Mouse (Mus musculus) gastrocnemius, postnatal 14 days (tissue): ENCODE results near the gene Elmo1. TPM values are rescaled to one million over a fixed set of nuclear protein-coding genes. Genes with fewer than 3 reads are reported as not detected.

Source experiments
- DNase-seq: peaks from one replicate; pipeline ENCODE4 v3.0.0; 2021; ENCODE audit warnings: mixed read lengths
- intact Hi-C: fragments of 180-260 bp; cut with DNase I; formaldehyde crosslinking; loops from one replicate; pipeline ENCODE4 v1.15.1; 2025; ENCODE audit warnings: low total_unique reads
- total RNA-seq, 2 experiments: library from RNA; stranded (reverse); gene quantifications; 2 replicates each; pipeline ENCODE4 v1.2.3; 2021

Gene Elmo1
- total RNA-seq, 2 experiments from 2014 or later = 11.4 to 12.3 TPM

- no peak for DNase-seq
- intact Hi-C loops = no loop called here
Observed at GRCm38 (mm10) chr13:20139825-20140665, 49.6 kb downstream of the Elmo1 start.

DNA sequence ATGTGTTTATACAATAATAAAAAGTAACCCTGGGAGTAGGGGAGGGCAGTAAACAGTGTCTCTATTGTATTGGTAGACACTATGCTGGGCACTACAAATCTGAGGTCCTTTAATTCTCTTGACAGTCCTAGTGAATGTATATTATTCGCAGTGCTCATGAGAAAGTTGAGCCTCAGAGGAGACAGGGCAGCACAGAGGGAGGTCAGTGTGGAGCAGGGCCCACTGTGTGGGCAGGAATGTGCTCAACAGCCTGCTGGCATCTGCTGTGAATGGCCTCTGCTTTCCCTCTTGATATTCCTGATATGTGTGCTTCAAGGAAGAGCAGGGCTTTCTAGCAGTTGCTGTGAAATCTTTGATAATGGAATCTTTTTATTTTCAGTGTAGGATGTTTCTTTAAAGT is 52.2 kb downstream of the Elmo1 start:
- intact Hi-C loops = no loop called here
- DNase-seq = no peak

DNA sequence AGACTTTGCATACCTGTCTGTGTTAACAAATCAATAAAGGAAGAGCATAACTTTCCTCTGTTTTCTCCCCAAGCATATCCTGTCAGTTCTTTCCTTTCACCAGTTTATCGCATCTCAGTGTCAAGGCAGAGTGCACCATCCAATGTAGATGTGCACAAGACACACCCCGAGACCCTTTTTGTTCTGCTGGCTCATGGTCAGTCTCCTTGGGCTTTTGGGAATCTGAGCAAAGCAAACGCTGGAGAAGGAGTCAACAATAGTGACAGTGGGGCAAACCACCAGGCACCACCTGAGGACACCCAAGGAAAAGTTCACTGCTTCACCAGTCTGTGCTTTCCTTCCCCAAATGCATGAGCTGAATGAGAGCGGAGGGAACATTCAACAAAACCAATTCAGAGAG is 56.5 kb downstream of the Elmo1 start:
- no peak for DNase-seq
- intact Hi-C loops = no loop called here

DNA sequence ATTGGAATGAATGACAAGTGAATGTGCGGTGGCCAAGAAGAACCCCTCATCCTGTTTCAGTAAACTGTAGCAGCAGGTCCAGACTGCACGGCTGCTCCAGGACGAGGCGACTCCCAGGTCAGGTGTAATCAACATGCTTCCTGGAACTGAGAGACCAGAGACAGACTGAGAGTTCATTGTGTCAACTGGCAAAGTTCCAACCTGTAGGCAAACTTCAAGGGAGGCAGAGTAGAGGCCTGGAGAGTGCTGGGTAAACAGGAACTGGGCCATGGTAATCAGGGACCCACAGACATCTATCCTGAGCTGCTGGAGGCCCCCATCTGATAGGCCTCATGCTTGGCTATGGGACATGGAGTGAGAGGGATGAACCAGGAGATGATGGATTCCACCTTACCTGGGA is 57.3 kb downstream of the Elmo1 start:
- DNase-seq = no peak
- intact Hi-C loops = no loop called here

- DNase-seq = no peak
- intact Hi-C loops = no loop called here
Observed at GRCm38 (mm10) chr13:20150130-20150835, 59.9 kb downstream of the Elmo1 start.

- intact Hi-C loops = no loop called here
- DNase-seq = no peak
Observed at GRCm38 (mm10) chr13:20151302-20151978, 61.0 kb downstream of the Elmo1 start.

- DNase-seq = no peak
- intact Hi-C loops = no loop called here
Observed at GRCm38 (mm10) chr13:20157059-20157458, 66.7 kb downstream of the Elmo1 start.

- DNase-seq = no peak
- intact Hi-C loops = no loop called here
Observed at GRCm38 (mm10) chr13:20157529-20157928, 67.1 kb downstream of the Elmo1 start.

DNA sequence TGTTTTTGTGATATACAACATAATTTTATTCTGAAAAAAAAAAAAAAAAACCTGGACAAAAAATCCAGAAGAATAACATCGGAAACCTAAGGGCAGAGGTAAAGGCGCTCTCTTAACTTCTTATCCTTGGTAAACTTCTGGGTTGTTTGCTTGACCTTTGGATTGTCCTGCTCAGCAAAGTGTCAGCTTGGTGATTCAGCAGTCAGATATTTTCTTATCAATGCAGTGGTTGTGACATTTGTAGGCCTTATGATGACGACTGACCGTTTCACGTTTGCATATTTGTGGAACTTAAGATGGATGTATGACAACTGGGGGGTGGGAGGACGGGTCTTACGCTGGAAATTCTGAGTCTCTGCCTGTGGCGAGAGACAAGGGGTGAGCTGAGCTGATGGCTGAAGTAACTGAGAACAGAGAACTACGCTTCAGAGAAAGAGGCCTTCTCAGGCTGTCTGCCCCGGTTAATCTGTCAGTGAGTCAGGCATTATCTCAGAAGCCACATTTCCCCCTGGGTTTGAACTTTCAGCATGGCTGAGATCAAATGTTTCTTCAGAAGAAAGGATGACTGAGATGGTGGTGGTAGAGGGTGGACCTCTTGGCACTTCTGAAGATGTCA is 73.1 kb downstream of the Elmo1 start:
- no peak for DNase-seq
- intact Hi-C loops = no loop called here

GRCm38 (mm10) chr13:20164837-20165236 is 74.4 kb downstream of the Elmo1 start:
- no peak for DNase-seq
- intact Hi-C loops = no loop called here

- DNase-seq = peak; percentile 33
- intact Hi-C loops = no loop called here
Observed at GRCm38 (mm10) chr13:20173987-20174654, 83.7 kb downstream of the Elmo1 start.

- intact Hi-C loops = no loop called here
- no peak for DNase-seq
Observed at GRCm38 (mm10) chr13:20174655-20175280, 84.4 kb downstream of the Elmo1 start.

DNA sequence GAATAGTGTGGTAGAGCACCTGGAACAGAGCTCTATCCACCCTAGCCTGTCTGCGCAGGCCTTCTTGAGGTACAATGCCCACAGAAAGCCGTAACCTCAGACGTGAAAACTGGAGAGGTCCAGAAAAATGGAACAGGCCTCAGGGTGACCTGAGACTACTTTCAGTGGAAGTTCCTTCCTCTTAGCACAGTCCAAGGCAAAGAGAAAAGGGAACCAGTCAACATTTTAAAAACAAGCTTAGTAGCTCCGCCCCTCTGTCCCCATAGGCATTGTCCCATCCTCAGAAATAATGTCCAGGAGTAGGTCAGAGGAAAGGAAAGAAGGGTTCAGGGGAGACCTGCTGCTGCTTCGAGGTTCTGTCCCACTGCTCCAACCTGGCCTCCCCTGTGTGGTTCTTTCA is 90.3 kb downstream of the Elmo1 start:
- no peak for DNase-seq
- intact Hi-C loops = no loop called here

DNA sequence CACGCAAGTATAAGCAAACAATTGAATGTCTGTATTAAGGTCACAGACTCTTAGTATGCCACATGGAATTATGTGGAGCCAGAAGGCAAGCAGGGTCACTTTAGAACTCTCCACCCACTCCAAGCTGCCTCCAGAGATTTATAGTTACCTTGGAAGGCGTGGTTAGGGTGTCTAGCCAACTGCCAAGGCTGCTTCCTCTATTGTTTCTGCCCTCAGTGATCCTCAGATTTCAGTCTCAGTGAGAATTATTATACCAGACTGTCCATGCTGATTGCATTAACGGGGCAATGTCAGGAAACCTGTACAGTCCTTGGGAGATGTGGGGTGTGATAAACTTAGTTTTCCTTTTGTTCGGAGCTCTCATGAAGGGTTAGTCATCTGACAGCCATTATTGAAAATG is 90.9 kb downstream of the Elmo1 start:
- DNase-seq = no peak
- intact Hi-C loops = no loop called here

DNA sequence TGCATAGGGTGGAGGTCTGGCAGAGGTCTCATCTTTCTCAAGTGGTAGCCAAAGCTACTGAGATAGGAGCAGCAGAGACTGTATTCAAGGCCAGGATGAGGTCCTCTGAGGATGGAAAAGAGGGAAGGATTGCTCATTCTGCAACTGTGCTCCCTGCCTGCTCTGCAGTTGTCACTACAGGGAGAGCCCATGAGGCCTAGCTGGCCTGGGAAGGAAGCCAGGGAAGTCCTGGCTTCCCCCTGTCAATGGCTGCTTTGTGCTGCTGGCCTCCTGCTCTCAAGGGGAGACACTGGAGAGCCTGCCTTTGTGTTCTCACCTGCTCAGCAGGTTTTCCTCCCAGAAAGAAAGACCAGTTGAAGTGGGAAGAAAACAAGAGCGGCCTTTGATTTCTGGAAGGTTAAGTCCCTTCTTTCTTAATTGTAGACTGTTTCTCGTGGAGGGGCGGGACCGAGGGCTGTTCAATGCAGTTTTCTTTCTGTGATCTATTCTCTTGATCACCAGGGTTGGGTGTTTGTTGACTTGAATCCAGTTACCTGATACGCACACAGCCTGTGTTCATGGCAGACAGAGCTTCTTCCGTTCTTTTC is 91.9 kb downstream of the Elmo1 start:
- DNase-seq = peak; percentile 45
- intact Hi-C loops = no loop called here

DNA sequence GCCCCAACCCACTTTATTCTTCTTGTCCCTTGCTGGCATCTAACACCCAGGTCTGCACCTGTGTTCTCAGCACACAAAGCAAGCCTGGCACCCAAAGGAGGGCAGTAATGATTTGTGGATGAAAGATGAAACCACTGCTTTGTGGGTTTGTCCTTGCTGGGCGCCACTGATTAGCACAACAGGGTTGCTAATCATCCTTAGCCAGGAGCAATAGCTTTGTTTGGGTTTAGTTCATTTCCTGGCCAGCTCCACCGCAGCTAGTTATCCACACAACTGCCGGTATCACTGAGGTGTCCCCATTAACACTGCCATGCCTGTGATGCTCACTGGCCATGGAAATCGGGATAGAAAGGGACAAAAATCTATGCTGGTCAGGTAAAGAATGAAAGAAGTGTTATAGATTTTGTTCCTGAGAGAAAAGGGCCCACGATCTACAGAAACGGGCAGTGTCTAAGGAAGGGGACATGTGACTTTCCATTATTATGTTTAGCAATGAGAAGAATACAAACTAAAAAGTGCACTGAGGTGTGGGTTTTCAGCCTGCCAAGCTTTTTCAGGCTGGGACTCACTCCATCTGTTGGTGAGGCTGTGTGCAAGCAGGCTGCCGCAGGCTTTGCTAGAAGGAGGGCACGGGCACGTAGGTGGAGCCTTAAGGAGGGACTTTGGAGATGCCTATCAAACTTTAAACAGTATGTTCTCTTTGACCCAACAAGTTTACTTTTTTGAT is 93.3 kb downstream of the Elmo1 start:
- intact Hi-C loops = no loop called here
- DNase-seq = peak; percentile 17

- intact Hi-C loops = no loop called here
- DNase-seq = no peak
Observed at GRCm38 (mm10) chr13:20184239-20185033, 94.0 kb downstream of the Elmo1 start.
